In genomic region chr1:129005899-129006298, GRCm38 (mm10) we compare ENCODE assay signal across 19 mouse cellular contexts.
A peak's percentile ranks its signal among the peaks of the same experiment; 100 is the strongest.
DNase-seq lines count a peak whose midpoint lies in the region; ATAC-seq and TF ChIP-seq lines count a peak whose summit lies in the region.
"Had no signal": no experiment of that assay in that cellular context is flagged by ENCODE, and none has a peak within 500 bp of the region (broad histone marks: within the 10 kb centered on the region; RNA-seq: fewer than 3 reads in every experiment).

No protein-coding gene starts in this region.

- H3K9ac ChIP-seq in forebrain, postnatal 0 days = no peak overlapping the region
- H3K9ac ChIP-seq: lung, embryonic 14.5 days; midbrain, embryonic 15.5 days; stomach, embryonic 15.5 days had no signal

- no peak overlapping the region for H3K4me2 ChIP-seq in forebrain, postnatal 0 days (ENCODE audit: low read depth)
- H3K4me2 ChIP-seq: lung, embryonic 14.5 days; midbrain, embryonic 15.5 days; stomach, embryonic 15.5 days had no signal

- H3K36me3 ChIP-seq in forebrain, postnatal 0 days (ENCODE audit: insufficient read depth) = no peaks in the 10 kb centered on the region
- H3K36me3 ChIP-seq: midbrain, embryonic 15.5 days; stomach, embryonic 15.5 days had no signal

- H3K4me1 ChIP-seq in forebrain, postnatal 0 days (ENCODE audit: insufficient read depth) = no peaks in the 10 kb centered on the region
- H3K4me1 ChIP-seq: midbrain, embryonic 15.5 days; stomach, embryonic 15.5 days had no signal

- TF ChIP-seq CTCF in forebrain, postnatal 0 days (IDR thresholded peaks at IDR 0.05; ENCODE audit: low read depth) = no peak

- DNase-seq in embryo, embryonic 10.5 days (ENCODE audit: low spot score) = peak; percentile 2
- no peak for DNase-seq in embryo, embryonic 11 days
- peak; percentile 70 for DNase-seq in left cerebral cortex, postnatal 4 days
- no peak for DNase-seq in left cerebral cortex, adult 18-20 months (ENCODE audit: low spot score in 2 of 2)
- peak; percentile 16 for DNase-seq in forebrain, postnatal 0 days
- peak; percentile 97 for DNase-seq in retina, postnatal 1 day
- no peak for DNase-seq in kidney, postnatal 10 days
- DNase-seq: adrenal gland, postnatal 36 days; gastrocnemius, postnatal 14 days; heart, postnatal 10 days; kidney, adult 9 months; layer of hippocampus, postnatal 36 days; lung, embryonic 14.5 days; lung, postnatal 4 days; right cerebral cortex, postnatal 14 days; thymus, adult 2 months had no signal

- intact Hi-C loops in left cerebral cortex, postnatal 4 days (cut with DNase I) = no loop called here

- 71% methylated on average over 1 of the region's 1 CpGs for WGBS in forebrain, postnatal 0 days

- no peaks in the 10 kb centered on the region for H3K9me3 ChIP-seq in forebrain, postnatal 0 days (ENCODE audit: low read length)
- H3K9me3 ChIP-seq: midbrain, embryonic 15.5 days; stomach, embryonic 15.5 days had no signal

- H3K4me3 ChIP-seq in forebrain, postnatal 0 days (ENCODE audit: low read depth, low read length) = no peak overlapping the region
- H3K4me3 ChIP-seq: midbrain, embryonic 15.5 days; stomach, embryonic 15.5 days had no signal

- H3K27ac ChIP-seq in forebrain, postnatal 0 days (ENCODE audit: low read depth, low read length) = no peak overlapping the region
- H3K27ac ChIP-seq: midbrain, embryonic 15.5 days; stomach, embryonic 15.5 days had no signal

- H3K27me3 ChIP-seq in forebrain, postnatal 0 days (ENCODE audit: insufficient read depth, low read length) = no peaks in the 10 kb centered on the region
- H3K27me3 ChIP-seq: midbrain, embryonic 15.5 days; stomach, embryonic 15.5 days had no signal

- ATAC-seq in forebrain, postnatal 0 days = peak; percentile 66
- ATAC-seq: inflammation-experienced regulatory T-cells, adult 6 months; midbrain, embryonic 15.5 days had no signal

Comparison
In these comparisons a context has a peak if more than half of its experiments do, and no peak if none do; other contexts are left out.
1. DNase-seq: peak in embryo, embryonic 10.5 days (single experiment), left cerebral cortex, postnatal 4 days (single experiment), forebrain, postnatal 0 days (single experiment) and retina, postnatal 1 day (single experiment); none in embryo, embryonic 11 days (single experiment), left cerebral cortex, adult 18-20 months (0 of 2) and kidney, postnatal 10 days (single experiment).